Mouse (Mus musculus): ENCODE measurements around the gene Aamp. TPM values are rescaled to one million over a fixed set of nuclear protein-coding genes. Genes with fewer than 3 reads are reported as not detected.

Gene Aamp
- total RNA-seq, 4 experiments from 2014 or later, result 174 to 226 (median 192) TPM

DNA sequence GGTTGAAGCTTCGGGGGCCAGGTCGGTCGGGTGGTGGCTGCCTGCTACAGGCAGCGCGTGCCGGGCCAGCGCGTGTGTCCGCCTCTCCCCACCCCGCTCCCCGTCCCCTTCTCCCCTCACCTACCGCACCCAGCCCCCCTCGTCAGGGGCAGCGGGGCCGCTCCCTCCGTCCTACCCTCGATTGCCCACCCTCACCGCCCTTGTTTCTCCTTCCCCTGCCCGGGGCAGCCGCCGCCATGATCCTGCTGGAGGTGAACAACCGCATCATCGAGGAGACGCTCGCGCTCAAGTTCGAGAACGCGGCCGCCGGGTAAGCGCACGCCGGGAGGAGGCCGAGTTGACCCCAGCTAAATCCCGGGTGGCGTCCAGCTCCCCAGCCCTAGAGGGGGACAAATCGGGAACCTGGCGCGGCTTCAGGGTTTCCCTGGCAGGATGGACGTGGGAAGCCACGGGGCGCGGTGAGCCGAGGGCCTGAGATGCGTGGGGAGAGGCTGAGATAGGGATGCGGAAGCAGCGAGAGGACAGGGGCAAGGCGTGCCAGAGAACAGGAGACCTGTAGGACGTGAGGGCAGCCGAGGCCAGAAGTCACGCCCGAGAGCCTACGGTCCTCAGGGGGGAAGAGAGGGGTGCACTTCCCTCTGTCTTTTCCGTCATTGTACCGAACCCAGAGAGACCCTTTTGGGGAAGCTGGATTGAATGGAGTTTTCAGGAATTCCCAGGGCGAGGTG lies 47.8 kb downstream of the Aamp start:
- DNase-seq, result peak; percentile 34

DNA sequence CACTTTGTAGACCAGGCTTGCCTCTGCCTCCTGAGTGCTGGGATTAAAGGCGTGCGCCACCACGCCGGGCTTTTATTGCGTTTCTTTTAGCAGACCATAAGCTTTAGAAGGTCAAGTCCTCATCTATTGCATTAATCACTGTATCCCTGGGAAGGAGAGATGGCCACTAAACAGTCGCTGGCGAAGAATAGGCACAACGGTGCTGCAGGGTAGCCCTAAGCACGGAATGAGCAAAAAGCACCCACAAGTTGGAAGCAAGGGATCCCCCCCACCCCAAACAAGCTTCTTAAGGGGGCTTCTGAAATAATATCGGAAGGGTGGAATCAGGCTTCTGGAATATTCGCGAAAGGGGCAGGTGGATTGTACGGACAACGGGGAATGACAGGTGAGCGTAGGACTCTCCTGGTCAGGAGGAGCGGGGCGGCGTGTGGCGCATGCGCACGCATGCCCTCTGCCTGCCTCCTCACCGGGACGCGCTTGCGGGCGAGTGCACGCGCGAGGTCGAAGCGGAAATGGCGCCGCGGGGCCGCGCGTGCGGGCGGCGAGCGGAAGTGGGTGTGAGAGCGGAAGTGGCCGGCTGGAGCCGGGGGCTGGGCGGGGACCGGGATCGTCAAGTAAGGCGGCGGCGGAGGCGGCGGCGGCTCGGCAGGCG lies 48.5 kb downstream of the Aamp start, which contains the start of gene Arpc2:
Gene Arpc2 (plus strand): TSS at position 147 of the 652 bp plus-strand sequence.
- peak; percentile 96 for DNase-seq

DNA sequence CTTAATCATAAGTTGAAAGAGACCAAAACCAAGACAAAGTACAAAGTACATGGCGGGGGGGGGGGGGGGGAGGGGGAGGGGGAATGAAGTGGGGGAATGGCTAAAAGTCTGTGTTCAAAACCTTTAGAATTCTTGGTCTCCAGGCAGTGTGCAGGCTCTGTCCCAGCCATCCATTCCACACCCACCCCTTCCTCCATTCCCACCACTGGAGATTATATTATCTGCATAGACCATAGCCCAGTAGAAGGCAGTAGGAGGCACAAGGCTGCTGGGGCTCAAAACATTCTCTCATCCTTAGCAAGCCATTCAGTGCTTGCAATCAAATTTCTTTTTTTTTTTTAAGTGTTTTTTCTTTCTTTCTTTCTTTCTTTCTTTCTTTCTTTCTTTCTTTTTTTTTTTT lies 53.5 kb downstream of the Aamp start:
- no peak for DNase-seq

- no peak for DNase-seq
Observed at GRCm38 (mm10) chr1:74229942-74230341, 54.6 kb downstream of the Aamp start.

Other genes starting within 250 kb of the Aamp start
- gene Tns1, start 160.3 kb downstream of the Aamp start, total RNA-seq (2022), result 100 to 1,000 TPM; 461 to 578 (median 489) TPM
- gene Rufy4, start 159.2 kb downstream of the Aamp start, total RNA-seq (2022), result 1 to 10 TPM; 1.3 to 4.4 (median 2.8) TPM
- gene Cxcr2, start 130.7 kb downstream of the Aamp start, total RNA-seq (2022), result under 1 TPM in 1 of 4 experiments, not detected in 3; 0.10 TPM
- gene Cxcr1, start 90.1 kb downstream of the Aamp start, total RNA-seq (2022), result under 1 TPM in 1 of 4 experiments, not detected in 3; 0.27 TPM
- 100 to 1,000 TPM; 171 to 184 (median 181) TPM for gene Arpc2, start 48.7 kb downstream of the Aamp start, total RNA-seq (2022)
- gene Gpbar1, start 6.2 kb downstream of the Aamp start, total RNA-seq (2022), result not detected
- 10 to 100 TPM; 68.1 to 76.1 (median 74.6) TPM for gene Pnkd, start 192 bp upstream of the Aamp start, total RNA-seq (2022)
- gene Tmbim1, start 20.9 kb upstream of the Aamp start, total RNA-seq (2022), result 100 to 1,000 TPM; 123 to 136 (median 131) TPM
- 1 to 10 TPM in 2 of 4 experiments, under 1 TPM in 2; 0.21 to 1.4 (median 0.81) TPM for gene Catip, start 77.4 kb upstream of the Aamp start, total RNA-seq (2022)
- 10 to 100 TPM; 12.9 to 29.1 (median 19.7) TPM for gene Slc11a1, start 90.5 kb upstream of the Aamp start, total RNA-seq (2022)
- 100 to 1,000 TPM; 141 to 175 (median 160) TPM for gene Ctdsp1, start 106.8 kb upstream of the Aamp start, total RNA-seq (2022)
- gene Vil1, start 124.6 kb upstream of the Aamp start, total RNA-seq (2022), result 1 to 10 TPM in 3 of 4 experiments, under 1 TPM in 1; 0.96 to 4.1 (median 2.6) TPM
- gene Cnot9, start 221.3 kb upstream of the Aamp start, total RNA-seq (2022), result 10 to 100 TPM; 27.1 to 29.4 (median 28.1) TPM

Data from adrenal gland, adult 8-10 months (tissue).